Mouse (Mus musculus) neural tube, embryonic 10.5 days (tissue): Measurements from ENCODE around the gene Xpnpep2.

Source experiments
- DNase-seq: peaks from one replicate; pipeline ENCODE4 v3.0.0-alpha.2; 2017; ENCODE audit warnings: low spot score; ENCODE audit errors: extremely low spot score

The Xpnpep2 gene

DNA sequence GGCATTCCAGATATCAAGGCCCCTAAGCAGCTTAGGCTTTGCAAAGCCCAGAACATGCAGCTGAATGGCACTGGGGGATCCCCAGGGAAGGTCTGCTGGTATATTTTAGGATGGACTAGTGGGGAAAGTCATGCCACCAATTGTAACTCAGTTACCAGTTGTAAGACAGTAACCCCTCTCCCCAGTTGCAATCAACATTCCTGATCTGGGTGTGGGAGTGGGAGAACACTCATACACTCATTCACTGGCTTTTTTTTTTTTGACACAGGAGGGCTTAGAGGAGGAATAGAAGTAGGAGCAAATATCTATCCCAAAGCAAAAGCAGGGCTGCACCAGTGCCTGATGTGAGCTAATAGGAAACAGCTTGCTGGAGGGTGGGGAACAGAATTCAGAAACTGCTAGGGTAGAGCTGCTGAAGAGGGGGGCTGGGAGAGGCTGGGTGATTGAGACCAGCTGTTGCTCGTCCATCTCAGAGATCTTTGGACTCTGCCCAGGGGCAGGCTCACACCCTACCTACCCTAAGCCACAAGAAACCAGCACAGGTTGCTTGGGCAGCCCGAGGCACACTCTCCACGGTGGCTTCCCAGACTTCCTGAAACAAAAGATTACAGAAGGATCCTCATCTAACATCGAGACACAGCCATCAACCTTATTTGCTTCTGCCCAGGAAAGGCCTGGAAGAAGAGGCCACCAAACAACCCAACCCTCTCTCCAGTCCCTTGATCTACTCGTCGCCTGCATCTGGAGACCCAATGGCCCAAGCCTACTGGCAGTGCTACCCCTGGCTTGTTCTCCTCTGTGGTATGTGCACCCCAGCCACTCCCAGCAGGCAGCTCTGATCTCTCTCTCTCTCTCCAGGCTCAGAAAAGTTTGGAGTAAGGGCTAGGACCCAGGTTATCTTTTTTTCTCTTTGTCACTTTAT lies at the start of gene Xpnpep2:
Xpnpep2 (plus strand) TSS at position 332 of the 922 bp plus-strand sequence.
- peak; percentile 15 for DNase-seq

DNA sequence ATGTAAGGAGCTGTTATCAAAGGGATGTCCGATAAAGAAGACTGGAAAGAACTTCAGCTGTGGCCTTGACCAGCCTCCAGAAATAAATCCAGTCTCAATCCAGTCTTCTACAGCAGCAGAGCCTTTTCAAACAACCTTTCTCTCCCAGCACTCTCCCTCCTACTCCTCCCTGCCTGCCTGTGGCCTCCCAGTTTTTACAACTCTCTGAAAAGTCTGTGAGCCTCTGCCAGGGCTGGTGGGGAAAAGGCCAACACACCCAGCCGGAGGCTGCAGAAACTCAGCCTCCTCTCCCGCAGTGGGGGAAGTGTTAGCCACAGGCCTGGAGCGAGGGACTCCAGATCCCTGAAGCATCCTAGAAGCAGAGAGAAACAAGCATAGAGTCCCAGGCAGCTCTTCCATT lies 46.0 kb upstream of the Xpnpep2 start:
- no peak for DNase-seq

DNA sequence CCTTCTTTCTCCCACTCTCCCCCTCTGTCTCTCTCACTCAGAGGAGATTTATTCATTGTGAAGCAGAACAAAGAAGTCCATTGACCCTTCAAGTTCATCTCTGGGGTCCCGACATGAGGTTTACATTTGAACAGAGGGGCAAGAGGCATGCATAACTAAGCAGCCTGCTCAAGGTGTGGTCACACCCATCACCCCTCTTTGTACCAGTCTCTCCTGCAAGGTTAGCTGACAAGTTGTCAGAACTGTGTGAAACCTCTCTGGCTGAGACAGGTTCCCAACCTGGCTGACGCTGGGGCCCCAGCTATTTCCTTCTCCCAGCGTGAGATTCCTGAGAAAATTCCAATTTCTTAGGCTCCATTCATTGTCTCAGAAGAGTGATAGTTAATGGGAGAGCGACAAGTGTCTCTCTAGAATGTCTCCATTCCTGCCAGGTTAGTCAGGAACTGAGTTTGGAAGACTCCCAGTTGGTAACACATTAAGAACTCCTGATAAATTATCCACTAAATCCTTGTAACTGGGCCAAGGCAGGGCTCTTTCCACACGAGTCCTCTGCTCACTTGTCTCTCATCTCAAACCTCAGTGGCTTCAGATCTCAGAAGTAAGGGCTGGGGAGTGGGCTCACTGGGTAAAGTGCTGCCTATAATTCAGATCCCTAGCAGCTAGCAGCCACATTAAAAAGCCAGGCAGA lies 44.2 kb upstream of the Xpnpep2 start:
- no peak for DNase-seq

DNA sequence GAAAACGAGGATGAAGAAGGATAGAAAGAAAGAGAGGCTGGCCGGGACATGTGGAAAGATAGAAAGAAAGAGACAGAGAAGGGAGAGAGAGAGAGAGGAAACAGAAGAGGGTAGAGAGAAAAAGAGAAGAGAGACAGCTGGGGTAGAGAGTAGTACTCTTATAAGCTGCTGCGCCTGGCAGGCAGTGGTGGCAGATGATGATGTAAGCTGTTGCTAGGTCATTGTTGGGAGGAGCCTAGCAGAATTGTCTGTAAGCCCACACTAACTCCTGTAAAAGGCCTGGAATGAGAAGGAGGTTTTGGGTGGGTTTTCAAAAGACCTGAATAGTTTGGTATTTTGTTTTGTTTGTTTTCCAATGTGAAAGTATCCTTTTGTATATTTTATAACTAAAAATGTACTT lies 41.6 kb upstream of the Xpnpep2 start:
- DNase-seq: no peak

DNA sequence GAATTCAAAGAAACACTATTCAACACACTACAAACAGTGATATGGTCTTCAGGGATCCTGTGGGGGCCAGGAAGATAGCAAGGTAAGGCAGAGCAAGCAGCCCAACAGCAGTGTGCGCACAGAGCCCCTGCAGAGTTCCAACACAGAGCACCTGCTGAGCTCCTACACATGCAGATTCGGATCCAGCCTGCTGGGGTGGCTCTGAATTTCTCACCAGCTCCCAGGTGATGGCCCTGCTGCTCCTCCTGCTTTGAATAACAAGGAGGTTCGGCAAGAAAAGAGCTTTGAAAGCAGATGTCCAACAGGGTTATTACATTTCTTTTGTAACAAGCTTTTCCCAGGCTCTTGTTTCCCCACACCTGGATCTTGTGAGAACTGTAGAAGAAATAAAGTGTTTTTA lies 36.6 kb upstream of the Xpnpep2 start:
- DNase-seq: no peak

DNA sequence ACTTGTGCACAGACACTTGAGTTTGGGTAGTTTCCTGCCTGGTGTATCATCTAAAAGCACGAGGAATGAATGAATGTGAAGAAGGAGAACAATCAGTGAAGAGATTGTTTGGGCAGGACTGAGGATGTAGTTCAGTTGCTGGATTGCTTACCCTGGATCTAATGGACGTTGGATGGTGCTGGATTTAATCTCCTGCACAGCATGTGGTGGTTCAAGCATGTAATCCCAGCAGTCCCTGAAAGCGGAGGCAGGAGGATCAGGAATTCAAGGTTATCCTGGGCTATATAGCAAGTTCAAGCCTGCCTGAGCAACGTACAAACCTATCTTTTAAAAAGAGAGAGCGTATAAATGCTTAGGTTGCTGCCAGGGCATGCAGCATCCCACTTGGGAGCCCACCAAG lies 36.1 kb upstream of the Xpnpep2 start:
- DNase-seq: no peak

DNA sequence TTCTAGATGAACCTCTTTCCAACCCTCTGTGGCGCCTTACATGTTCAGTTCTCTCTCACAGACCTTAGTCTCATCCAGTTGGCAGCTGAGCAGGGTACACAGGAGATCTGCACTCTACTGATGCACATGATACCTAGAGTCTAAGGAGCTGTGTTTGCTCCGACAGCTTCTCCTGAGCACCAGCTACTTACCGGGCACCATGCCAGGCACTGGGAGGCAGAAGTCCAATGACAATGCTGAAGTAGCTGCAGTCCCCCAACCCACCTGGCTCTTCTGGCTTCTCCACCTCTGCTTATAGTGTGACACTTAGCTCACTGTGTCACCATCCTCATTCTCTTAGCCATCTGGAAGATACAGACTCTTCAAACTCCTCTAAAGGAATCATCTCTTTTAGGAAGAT lies 33.8 kb upstream of the Xpnpep2 start:
- DNase-seq: no peak

DNA sequence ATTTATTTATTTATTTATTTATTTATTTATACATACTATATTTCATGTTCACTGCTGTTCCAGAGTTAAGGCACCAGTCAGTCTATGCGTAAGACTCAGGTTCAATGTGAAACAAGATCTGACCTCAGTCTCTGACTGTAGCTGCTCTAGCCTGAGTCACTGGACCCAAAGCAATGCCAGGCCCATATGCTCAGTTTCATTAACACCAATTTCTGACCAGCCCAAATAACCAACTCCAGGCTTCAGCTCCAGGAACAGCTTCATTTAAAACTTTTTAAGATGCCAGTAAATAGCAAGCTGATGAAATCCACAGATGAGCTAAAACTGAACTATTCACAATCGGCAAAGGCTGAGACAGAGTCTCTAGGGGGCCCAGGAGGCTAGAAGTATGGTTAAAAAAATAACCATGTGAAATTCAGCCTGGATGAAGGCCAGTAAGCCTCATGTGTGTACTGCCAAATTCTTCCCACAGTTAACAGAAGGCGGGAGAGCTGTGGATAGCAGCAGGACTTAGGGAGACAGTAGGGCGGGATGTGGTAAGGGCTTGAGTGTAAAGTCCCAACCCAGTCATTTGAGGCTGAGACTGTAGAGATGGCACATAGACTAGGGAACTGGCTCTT lies 31.6 kb upstream of the Xpnpep2 start:
- DNase-seq: no peak

DNA sequence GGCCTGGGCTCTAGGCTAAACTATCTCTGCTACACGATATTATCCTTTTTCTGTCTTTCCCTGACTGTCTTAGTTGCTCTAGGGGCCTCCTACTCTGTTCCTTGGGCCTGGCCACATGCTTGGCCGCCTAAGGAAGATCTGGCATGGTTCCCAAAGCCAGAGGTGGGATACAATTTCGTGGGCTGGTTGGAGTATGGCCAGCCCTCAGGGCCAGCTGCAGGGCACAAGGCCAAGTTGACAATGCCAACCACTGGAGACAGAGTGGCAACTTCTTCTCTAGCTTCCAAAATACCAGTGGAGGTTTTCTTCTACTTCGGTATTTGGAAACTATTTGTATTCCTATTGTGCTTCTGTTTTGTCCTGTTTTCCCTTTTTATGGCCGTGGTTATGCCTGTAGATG lies 26.2 kb upstream of the Xpnpep2 start:
- DNase-seq: no peak

DNA sequence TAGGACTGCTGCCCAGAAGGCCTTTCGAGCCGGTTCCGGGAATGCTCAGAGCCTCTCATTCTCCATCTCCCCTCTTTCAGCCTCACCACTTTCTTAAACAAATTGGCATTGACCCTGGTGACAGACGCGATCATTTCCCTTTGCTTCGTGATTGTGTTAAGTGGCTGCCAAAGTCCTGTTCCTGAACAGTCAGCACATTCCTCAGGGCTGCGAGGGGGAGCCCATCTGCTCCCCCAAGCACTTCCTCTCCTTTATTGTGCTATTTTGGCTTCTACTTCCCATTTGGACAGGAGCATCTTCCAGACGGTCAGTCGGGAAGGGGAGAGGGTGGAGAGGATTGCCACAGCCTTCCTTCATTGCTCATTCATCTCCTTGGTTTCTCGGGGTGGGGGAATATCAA lies 16.4 kb upstream of the Xpnpep2 start:
- DNase-seq: no peak

DNA sequence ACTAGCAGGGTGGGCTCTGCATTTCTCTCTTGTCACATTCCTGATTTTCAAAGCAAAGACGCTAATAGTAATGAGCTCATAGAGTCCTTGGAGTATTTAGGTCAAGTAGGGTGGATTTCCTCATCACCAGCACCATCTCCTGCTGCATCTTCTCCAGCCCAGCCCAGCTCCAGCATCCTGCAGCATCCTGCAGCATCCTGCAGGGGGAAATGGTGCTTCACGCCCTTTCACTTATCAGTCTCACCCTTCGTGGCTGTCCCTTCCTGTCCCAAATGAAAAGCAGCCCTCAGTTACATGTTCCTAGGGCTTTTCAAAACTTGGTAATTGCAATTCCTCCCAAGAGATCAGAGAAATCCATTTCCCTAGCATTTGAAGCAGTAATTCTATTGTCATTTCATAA lies 15.0 kb upstream of the Xpnpep2 start:
- no peak for DNase-seq

DNA sequence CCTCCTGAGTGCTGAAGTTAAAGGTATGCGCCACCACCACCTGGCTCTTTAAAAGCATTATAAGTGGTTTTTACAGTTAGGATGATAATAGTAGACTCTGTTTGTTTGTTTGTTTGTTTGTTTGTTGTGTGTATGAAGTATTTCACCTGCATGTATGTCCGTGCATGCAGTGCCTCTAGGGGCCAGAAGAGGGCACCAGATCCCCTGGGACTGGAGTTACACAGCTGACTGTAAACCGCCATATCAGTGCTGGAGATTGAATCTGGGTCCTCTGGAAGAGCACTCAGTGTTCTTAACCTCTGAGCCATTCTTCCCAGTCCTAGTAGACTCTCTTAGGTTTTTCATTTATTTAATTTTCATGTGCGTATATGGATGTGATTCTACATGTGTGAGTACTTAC lies 13.9 kb upstream of the Xpnpep2 start:
- no peak for DNase-seq

DNA sequence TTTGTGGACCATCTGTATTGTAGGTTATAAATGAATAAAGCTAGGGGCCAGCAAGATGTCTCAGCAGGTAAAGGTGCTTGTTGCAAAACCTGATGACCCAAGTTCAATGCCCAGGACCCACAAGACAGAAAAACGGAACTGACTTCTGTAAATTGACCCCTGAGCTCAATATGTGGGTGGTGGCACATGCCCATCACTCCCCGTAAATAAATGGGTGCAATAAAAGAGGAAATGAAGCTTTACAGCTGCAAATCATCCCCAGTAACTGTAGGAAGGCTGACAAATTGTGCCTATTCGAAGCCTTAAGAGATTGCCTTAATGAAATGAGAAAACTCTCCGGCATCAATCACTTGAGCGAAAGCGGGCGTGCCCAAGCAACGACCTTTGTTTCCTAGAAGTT lies 11.9 kb upstream of the Xpnpep2 start:
- DNase-seq: no peak

DNA sequence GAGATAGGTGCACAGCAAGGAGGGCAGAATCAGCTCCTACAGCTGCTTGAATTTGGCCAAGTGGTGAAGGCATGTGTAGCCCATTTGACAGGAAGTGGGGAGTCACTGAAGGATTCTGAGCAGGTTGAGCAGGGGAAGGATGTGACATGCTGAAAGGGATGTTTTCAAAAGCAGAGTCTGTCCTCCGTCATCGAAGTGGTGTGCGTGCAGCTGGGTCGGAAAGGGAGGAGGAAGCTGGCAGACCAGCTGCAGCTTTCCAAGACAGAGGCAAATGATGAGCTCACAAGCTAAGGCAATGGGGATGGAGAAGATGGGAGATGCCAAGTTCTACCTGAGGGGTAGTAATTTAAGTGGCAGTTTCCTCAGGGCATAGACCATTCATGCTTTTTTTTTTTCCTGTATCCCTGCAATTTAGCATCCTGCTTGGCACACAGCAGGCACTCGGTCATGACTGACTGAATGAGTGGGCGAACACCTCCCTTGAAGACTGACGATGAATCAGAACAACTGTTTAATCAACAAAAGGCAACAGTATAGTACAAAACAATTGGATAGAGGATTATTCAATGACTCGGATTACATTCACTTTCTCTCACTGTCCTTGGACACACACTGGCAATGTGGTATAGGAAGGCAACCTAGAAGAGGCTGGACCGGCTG lies 9.9 kb upstream of the Xpnpep2 start:
- DNase-seq: no peak

DNA sequence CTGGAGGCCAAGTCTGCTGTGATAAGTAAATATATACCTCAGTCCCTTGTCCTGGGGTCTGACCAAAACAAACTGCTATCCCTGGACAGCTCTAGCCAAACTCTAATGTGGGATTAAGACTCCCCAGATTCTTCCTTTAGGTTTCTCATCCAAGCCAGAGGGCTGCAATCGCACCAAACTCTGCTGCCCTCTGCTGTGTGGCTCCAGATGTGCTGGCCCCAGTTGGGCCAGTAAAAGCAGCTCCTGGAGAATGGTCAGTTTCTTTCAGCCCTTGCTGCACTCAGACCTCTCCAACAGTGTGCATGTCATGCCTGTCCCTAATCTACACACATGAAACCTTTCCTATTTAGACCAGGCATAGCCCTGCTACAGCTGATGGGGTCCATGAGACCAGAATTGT lies 8.7 kb upstream of the Xpnpep2 start:
- DNase-seq: no peak

DNA sequence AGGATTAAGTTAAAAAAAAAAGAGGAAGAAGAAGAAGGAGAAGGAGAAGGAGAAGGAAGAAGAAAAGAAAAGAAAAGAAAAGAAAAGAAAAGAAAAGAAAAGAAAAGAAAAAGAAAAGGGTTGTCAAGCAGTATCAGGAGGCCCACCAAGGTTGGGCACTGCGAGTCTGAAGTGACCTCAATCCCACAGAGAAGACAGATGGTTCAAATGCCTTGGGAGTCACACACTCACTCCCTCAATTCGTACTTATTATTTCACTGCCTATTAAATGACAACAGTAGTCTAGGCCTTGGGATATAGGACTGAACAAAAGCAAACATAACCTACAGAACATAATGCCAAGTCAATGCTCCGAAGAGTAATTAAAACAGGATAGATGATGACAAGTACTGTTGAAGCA lies 5.3 kb upstream of the Xpnpep2 start:
- DNase-seq: no peak

DNA sequence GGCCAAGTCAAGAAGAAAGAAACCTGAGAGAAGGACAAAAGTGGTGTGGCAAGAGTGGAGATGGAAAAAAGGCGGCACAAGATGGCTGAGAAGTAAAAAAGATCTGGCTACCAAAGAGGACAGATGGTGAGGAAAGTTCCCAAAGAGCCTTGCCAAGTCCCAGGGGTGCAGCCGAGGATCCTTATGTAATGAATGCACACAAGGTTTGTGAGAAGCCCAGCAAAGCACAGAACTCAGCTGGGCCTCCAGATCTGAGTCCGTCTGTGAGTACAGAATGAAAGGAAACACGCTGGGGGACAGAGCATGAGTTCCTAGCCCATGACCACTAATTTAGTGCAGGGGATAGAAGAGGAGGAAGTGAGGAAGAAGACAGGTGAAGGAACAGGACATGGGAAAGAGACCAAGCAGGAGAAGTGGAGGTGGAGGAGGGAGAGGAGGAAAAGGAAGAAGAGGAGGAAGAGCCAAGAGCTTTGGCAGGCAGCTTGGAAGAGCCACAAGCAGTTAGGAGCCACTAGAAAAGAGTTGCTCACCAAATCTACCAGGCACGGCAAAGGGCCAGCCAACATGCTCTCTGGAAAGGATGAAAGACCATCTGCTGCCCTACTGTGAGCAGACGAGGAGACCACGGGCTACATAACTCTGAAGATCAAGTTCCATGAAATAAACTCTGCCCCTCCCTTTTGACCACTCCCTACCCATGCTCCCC lies 3.6 kb upstream of the Xpnpep2 start:
- no peak for DNase-seq

DNA sequence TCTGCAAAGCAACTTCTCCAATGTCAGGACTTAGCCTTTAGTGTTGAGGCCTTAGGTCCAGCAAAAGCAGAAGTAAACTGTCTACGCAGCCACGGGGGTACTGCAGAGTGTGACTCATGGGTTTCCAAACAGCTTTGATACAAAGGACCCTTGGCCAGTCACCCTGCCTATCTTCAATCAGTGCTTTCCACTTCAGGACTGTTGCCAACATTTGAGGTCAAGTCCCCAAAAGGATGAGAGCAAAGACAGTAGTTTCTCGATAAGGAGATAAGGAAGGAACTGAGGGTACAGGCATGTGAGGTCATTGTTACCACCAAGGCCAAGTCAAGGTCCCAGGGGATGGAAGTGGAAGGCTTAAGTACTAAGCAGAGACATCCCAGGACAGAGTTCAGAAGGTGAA lies 2.3 kb upstream of the Xpnpep2 start:
- DNase-seq: no peak

DNA sequence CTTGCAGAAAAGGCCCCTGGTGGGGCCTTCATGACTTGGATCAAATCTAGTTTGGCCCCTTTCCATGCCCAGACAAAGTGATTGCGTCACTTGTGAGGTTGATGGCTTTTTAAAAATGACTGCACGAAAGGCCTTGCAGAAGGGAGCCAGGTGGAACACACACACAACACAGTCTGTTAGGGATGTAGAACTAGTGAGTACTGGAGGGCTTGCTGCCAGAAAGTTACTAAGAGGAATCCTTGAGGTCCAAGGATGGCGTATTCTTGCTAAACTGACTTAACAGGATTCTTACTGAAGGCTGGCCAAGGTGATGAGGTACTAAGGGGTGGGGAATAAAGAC lies 761 bp downstream of the Xpnpep2 start:
- no peak for DNase-seq

DNA sequence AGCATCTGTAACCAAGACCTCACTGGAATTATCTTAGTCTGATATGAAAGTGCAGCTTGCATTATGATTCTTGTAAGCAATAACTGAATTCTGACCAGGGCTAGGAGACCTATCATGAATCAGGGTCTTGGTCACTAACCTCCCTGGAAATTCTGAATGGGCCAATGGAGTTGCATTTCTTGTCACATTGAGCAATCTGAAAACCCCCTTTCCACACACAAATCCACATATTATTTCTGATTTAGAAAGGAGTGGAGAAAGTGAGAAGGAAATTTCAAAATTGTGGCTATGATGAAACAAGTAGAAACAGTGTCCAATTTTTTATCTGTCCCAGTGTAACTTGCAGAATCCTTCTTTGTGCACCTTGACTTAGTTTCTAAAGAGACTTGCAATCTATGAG lies 10.8 kb downstream of the Xpnpep2 start:
- no peak for DNase-seq
